Mouse (Mus musculus) small intestine, adult 2 months (tissue): ENCODE results near the gene Abcf1. TPM values are rescaled to one million over a fixed set of nuclear protein-coding genes. Genes with fewer than 3 reads are reported as not detected.

ENCODE experiments used
- H3K27ac ChIP-seq: fragments of 200-500 bp; 2 replicates; pipeline ENCODE4 v1.5.1; 2012; ENCODE audit warnings: low read depth, low read length, control low read depth, inconsistent platforms; ENCODE audit not compliant: insufficient read depth
- H3K27me3 ChIP-seq: fragments of 200-500 bp; 2 replicates; pipeline ENCODE4 v1.6.1; 2012; ENCODE audit warnings: mild to moderate bottlenecking, moderate library complexity, low read length, inconsistent platforms; ENCODE audit not compliant: control insufficient read depth, insufficient read depth
- H3K36me3 ChIP-seq: fragments of 200-500 bp; 2 replicates; pipeline ENCODE4 v1.6.1; 2012; ENCODE audit warnings: mild to moderate bottlenecking, low read length, control low read depth, inconsistent platforms; ENCODE audit not compliant: control insufficient read depth, insufficient read depth
- H3K4me1 ChIP-seq: fragments of 200-500 bp; 2 replicates; pipeline ENCODE4 v1.6.1; 2012; ENCODE audit warnings: low read length, inconsistent platforms, mixed read lengths; ENCODE audit not compliant: control insufficient read depth, insufficient read depth, insufficient read length
- H3K4me3 ChIP-seq: fragments of 200-500 bp; 2 replicates; pipeline ENCODE4 v1.5.1; 2012; ENCODE audit warnings: low read depth, mild to moderate bottlenecking, control low read depth, inconsistent platforms, low read length, moderate library complexity
- CTCF ChIP-seq: fragments of 200-500 bp; IDR thresholded peaks from 2 replicates; pipeline ENCODE4 v1.5.1; 2012; ENCODE audit warnings: low read depth, mild to moderate bottlenecking, control low read depth, inconsistent platforms, low read length, moderate library complexity, mixed read lengths; ENCODE audit not compliant: insufficient replicate concordance, insufficient read length; ENCODE audit errors: extremely low read depth
- POLR2A ChIP-seq: fragments of 200-500 bp; IDR thresholded peaks from 2 replicates; pipeline ENCODE4 v1.6.1; 2012; ENCODE audit warnings: low read depth, mild to moderate bottlenecking, control low read depth, inconsistent platforms, low read length, moderate library complexity
- WGBS: fragments of 180-500 bp; shearing (Covaris S2); methylation state at CpG from one replicate; pipeline ENCODE4 v1.1.7; 2018; 5-methylcytosine and 5-hydroxymethylcytosine counted together
- polyA plus RNA-seq: library from polyadenylated mRNA; depleted of rRNA; stranded (reverse); fragments of >200 nt; gene quantifications from 2 replicates; pipeline ENCODE4 v1.2.3, GENCODE M21; 2012; rRNA removed

The Abcf1 gene
- polyA plus RNA-seq, 1 experiment, result 84.9 TPM

- H3K4me1 ChIP-seq, result peaks cover 3% of the 10 kb centered on the region; the same call in 1 of the 2 replicates
- H3K36me3 ChIP-seq, result peaks cover 26% of the 10 kb centered on the region
- peak within 1 kb of the TSS; percentile 85 for H3K27ac ChIP-seq
- H3K4me3 ChIP-seq, result peak within 1 kb of the TSS; percentile 86
- TF ChIP-seq CTCF (no peak), POLR2A (no peak; the same call in 1 of the 2 replicates)
- H3K27me3 ChIP-seq, result no peaks in the 10 kb centered on the region
- WGBS, result 2% methylated on average over 25 of the region's 25 CpGs
Observed at GRCm38 (mm10) chr17:35909919-35910369, 59.6 kb downstream of the Abcf1 start, which contains the start of gene Atat1. Gene Atat1, minus strand, starts transcription at chr17:35910075.

- Histone ChIP-seq H3K27me3 (no peaks in the 10 kb centered on the region), H3K4me3 (peak overlapping the region; percentile 86), H3K27ac (peak overlapping the region; percentile 85), H3K4me1 (peaks cover 3% of the 10 kb centered on the region; the same call in 1 of the 2 replicates), H3K36me3 (peaks cover 26% of the 10 kb centered on the region)
- TF ChIP-seq CTCF (no peak), POLR2A (no peak)
- 14% methylated on average over 20 of the region's 20 CpGs for WGBS
Observed at GRCm38 (mm10) chr17:35909186-35909918, 60.2 kb downstream of the Abcf1 start.

- Histone ChIP-seq H3K4me1 (peaks cover 3% of the 10 kb centered on the region; the same call in 1 of the 2 replicates), H3K27ac (no peak overlapping the region), H3K36me3 (peaks cover 25% of the 10 kb centered on the region), H3K4me3 (no peak overlapping the region), H3K27me3 (no peaks in the 10 kb centered on the region)
- WGBS, result 54% methylated on average over 2 of the region's 2 CpGs
- no peak for TF ChIP-seq CTCF
- TF ChIP-seq POLR2A, result no peak
Observed at GRCm38 (mm10) chr17:35907609-35908008, 62.0 kb downstream of the Abcf1 start.

Other genes starting within 250 kb of the Abcf1 start
- gene Ier3, start 148.1 kb downstream of the Abcf1 start, polyA plus RNA-seq, result 6.1 and 8.6 TPM in 2 replicates
- 33.4 and 53.2 TPM in 2 replicates for gene Flot1, start 146.5 kb downstream of the Abcf1 start, polyA plus RNA-seq
- gene Tubb5, start 131.5 kb downstream of the Abcf1 start, polyA plus RNA-seq, result 82.8 and 157 TPM in 2 replicates
- gene Mdc1, start 128.2 kb downstream of the Abcf1 start, polyA plus RNA-seq, result 1.7 and 3.2 TPM in 2 replicates
- 9.3 and 15.9 TPM in 2 replicates for gene Nrm, start 108.4 kb downstream of the Abcf1 start, polyA plus RNA-seq
- 16.5 and 22.0 TPM in 2 replicates for gene Ppp1r18, start 104.2 kb downstream of the Abcf1 start, polyA plus RNA-seq
- gene Dhx16, start 89.9 kb downstream of the Abcf1 start, polyA plus RNA-seq, result 47.0 and 64.3 TPM in 2 replicates
- gene 2310061I04Rik, start 72.3 kb downstream of the Abcf1 start, polyA plus RNA-seq, result 82.8 and 142 TPM in 2 replicates
- 24.7 and 56.1 TPM in 2 replicates for gene Atat1, start 59.7 kb downstream of the Abcf1 start, polyA plus RNA-seq
- gene Mrps18b, start 53.4 kb downstream of the Abcf1 start, polyA plus RNA-seq, result 49.0 and 63.4 TPM in 2 replicates
- 15.1 and 33.3 TPM in 2 replicates for gene Ppp1r10, start 53.3 kb downstream of the Abcf1 start, polyA plus RNA-seq
- 13.1 and 24.7 TPM in 2 replicates for gene Gnl1, start 10.1 kb upstream of the Abcf1 start, polyA plus RNA-seq
- gene Prr3, start 10.5 kb upstream of the Abcf1 start, polyA plus RNA-seq, result 5.5 and 7.8 TPM in 2 replicates
- gene H2-T24, start 50.8 kb upstream of the Abcf1 start, polyA plus RNA-seq, result 0.98 and 5.4 TPM in 2 replicates
- gene H2-T23, start 63.1 kb upstream of the Abcf1 start, polyA plus RNA-seq, result 268 and 784 TPM in 2 replicates
- gene H2-T22, start 73.0 kb upstream of the Abcf1 start, polyA plus RNA-seq, result 32.0 and 60.5 TPM in 2 replicates
- gene Gm6034, start 73.2 kb upstream of the Abcf1 start, polyA plus RNA-seq, result not detected in 2 replicates
- gene Gm11127, start 88.6 kb upstream of the Abcf1 start, polyA plus RNA-seq, result 70.6 and 179 TPM in 2 replicates
- 0.22 and 0.27 TPM in 2 replicates for gene Gm19684, start 151.9 kb upstream of the Abcf1 start, polyA plus RNA-seq
- 12.5 and 88.2 TPM in 2 replicates for gene Gm7030, start 159.7 kb upstream of the Abcf1 start, polyA plus RNA-seq
- gene Gm8909, start 198.8 kb upstream of the Abcf1 start, polyA plus RNA-seq, result 118 and 149 TPM in 2 replicates
- 68.4 and 126 TPM in 2 replicates for gene H2-T3, start 220.5 kb upstream of the Abcf1 start, polyA plus RNA-seq